Mouse (Mus musculus): ENCODE measurements around the gene Chmp1a. TPM values are rescaled to one million over a fixed set of nuclear protein-coding genes. Genes with fewer than 3 reads are reported as not detected.
"Not testable (repeated sequence)": the region's sequence is repeated elsewhere in the genome, so short reads cannot be mapped to it uniquely, and the experiment has no call there.

Chmp1a gene
- polyA plus RNA-seq (2012; rRNA removed): 70.5 and 85.0 TPM in 2 replicates

- H3K27me3 ChIP-seq (ENCODE audit: control insufficient read depth, insufficient read depth, low read length): no peaks in the 10 kb centered on the region
- peak within 1 kb of the TSS; percentile 21 for H3K27ac ChIP-seq (ENCODE audit: insufficient read depth, low read length)
- peak within 1 kb of the TSS; percentile 87 for H3K4me3 ChIP-seq (ENCODE audit: extremely low read depth, insufficient read depth, insufficient read length)
- DNase-seq (ENCODE audit: low read depth in 1 of 2, low spot score in 2 of 2): peak; percentile 75 to 81
- WGBS: under 1% methylated on average over 67 of the region's 76 CpGs
- peaks cover 8% of the 10 kb centered on the region; the same call in 1 of the 2 replicates for H3K4me1 ChIP-seq (ENCODE audit: control insufficient read depth, insufficient read depth, insufficient read length)
- TF ChIP-seq CTCF (IDR thresholded peaks at IDR 0.05; ENCODE audit: extremely low read depth, insufficient read depth, insufficient read length, insufficient replicate concordance) (peak; percentile 32; the same call in 1 of the 2 replicates), POLR2A (IDR thresholded peaks at IDR 0.05; ENCODE audit: low read depth, low read length) (peak; percentile 92)
- peaks cover 21% of the 10 kb centered on the region for H3K36me3 ChIP-seq (ENCODE audit: control insufficient read depth, insufficient read depth, low read length)
Measured at GRCm38 (mm10) chr8:123212321-123213117, at the start of gene Chmp1a, which contains the start of gene Spata33. Gene Chmp1a (minus strand): TSS chr8:123212763. Gene Spata33 (plus strand): TSS chr8:123212832.

- not testable (repeated sequence) for H3K27ac ChIP-seq (ENCODE audit: insufficient read depth, low read length); H3K4me1 ChIP-seq (ENCODE audit: control insufficient read depth, insufficient read depth, insufficient read length); DNase-seq (ENCODE audit: low read depth in 1 of 2, low spot score in 2 of 2); H3K27me3 ChIP-seq (ENCODE audit: control insufficient read depth, insufficient read depth, low read length); H3K4me3 ChIP-seq (ENCODE audit: extremely low read depth, insufficient read depth, insufficient read length)
- peaks cover 27% of the 10 kb centered on the region for H3K36me3 ChIP-seq (ENCODE audit: control insufficient read depth, insufficient read depth, low read length)
- 90% methylated on average over 8 of the region's 8 CpGs for WGBS
Measured at GRCm38 (mm10) chr8:123257593-123257992, 45.0 kb upstream of the Chmp1a start.

GRCm38 (mm10) chr8:123257114-123257513, 44.6 kb upstream of the Chmp1a start:
- no peak for DNase-seq (ENCODE audit: low read depth in 1 of 2, low spot score in 2 of 2)
- Histone ChIP-seq H3K27me3 (ENCODE audit: control insufficient read depth, insufficient read depth, low read length) (no peaks in the 10 kb centered on the region), H3K4me3 (ENCODE audit: extremely low read depth, insufficient read depth, insufficient read length) (no peak overlapping the region), H3K27ac (ENCODE audit: insufficient read depth, low read length) (no peak overlapping the region), H3K36me3 (ENCODE audit: control insufficient read depth, insufficient read depth, low read length) (peaks cover 27% of the 10 kb centered on the region), H3K4me1 (ENCODE audit: control insufficient read depth, insufficient read depth, insufficient read length) (peaks cover 10% of the 10 kb centered on the region)
- WGBS: 92% methylated on average over 3 of the region's 3 CpGs
- TF ChIP-seq POLR2A (IDR thresholded peaks at IDR 0.05; ENCODE audit: low read depth, low read length): no peak
- TF ChIP-seq CTCF (IDR thresholded peaks at IDR 0.05; ENCODE audit: extremely low read depth, insufficient read depth, insufficient read length, insufficient replicate concordance): no peak

DNA sequence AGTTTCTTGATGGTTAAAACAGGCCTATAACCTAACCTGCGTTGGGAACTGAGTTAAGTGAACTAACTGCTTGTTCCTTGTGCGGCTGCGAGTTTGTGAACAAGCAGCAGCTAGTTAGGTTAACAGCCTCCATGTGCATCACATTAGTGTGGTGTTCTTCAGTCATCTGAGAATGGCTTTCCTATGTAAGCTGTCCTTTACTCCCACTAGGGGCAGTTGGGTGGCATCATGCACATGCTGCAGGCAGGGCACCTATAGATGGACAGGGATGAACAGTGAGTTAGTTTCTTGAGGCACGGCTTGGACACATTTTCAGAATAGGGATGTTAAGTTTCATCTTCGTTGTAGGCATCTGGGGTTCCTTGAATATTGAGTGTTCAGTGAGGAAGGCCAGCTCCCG, 42.6 kb upstream of the Chmp1a start:
- TF ChIP-seq POLR2A (IDR thresholded peaks at IDR 0.05; ENCODE audit: low read depth, low read length) (no peak), CTCF (IDR thresholded peaks at IDR 0.05; ENCODE audit: extremely low read depth, insufficient read depth, insufficient read length, insufficient replicate concordance) (no peak)
- DNase-seq (ENCODE audit: low read depth in 1 of 2, low spot score in 2 of 2): no peak
- 70% methylated on average over 6 of the region's 6 CpGs for WGBS
- Histone ChIP-seq H3K27ac (ENCODE audit: insufficient read depth, low read length) (no peak overlapping the region), H3K4me1 (ENCODE audit: control insufficient read depth, insufficient read depth, insufficient read length) (peaks cover 10% of the 10 kb centered on the region), H3K36me3 (ENCODE audit: control insufficient read depth, insufficient read depth, low read length) (peaks cover 27% of the 10 kb centered on the region), H3K4me3 (ENCODE audit: extremely low read depth, insufficient read depth, insufficient read length) (peak overlapping the region; percentile 92), H3K27me3 (ENCODE audit: control insufficient read depth, insufficient read depth, low read length) (no peaks in the 10 kb centered on the region)

- peaks cover 10% of the 10 kb centered on the region for H3K4me1 ChIP-seq (ENCODE audit: control insufficient read depth, insufficient read depth, insufficient read length)
- H3K27me3 ChIP-seq (ENCODE audit: control insufficient read depth, insufficient read depth, low read length): no peaks in the 10 kb centered on the region
- DNase-seq (ENCODE audit: low read depth in 1 of 2, low spot score in 2 of 2): peak; percentile 56 to 77
- TF ChIP-seq CTCF (IDR thresholded peaks at IDR 0.05; ENCODE audit: extremely low read depth, insufficient read depth, insufficient read length, insufficient replicate concordance) (no peak), POLR2A (IDR thresholded peaks at IDR 0.05; ENCODE audit: low read depth, low read length) (no peak)
- peaks cover 21% of the 10 kb centered on the region for H3K36me3 ChIP-seq (ENCODE audit: control insufficient read depth, insufficient read depth, low read length)
- H3K27ac ChIP-seq (ENCODE audit: insufficient read depth, low read length): peak within 1 kb of the TSS; percentile 78
- 1% methylated on average over 94 of the region's 99 CpGs for WGBS
- peak within 1 kb of the TSS; percentile 92 for H3K4me3 ChIP-seq (ENCODE audit: extremely low read depth, insufficient read depth, insufficient read length)
Measured at GRCm38 (mm10) chr8:123254099-123254885, 41.7 kb upstream of the Chmp1a start, which contains the start of the genes Zfp276 and Vps9d1. Gene Zfp276 (plus strand): TSS chr8:123254195. Gene Vps9d1 (minus strand): TSS chr8:123254348.

- Histone ChIP-seq H3K4me3 (ENCODE audit: extremely low read depth, insufficient read depth, insufficient read length) (peak overlapping the region; percentile 92), H3K4me1 (ENCODE audit: control insufficient read depth, insufficient read depth, insufficient read length) (peaks cover 10% of the 10 kb centered on the region), H3K27me3 (ENCODE audit: control insufficient read depth, insufficient read depth, low read length) (no peaks in the 10 kb centered on the region), H3K27ac (ENCODE audit: insufficient read depth, low read length) (peak overlapping the region; percentile 77), H3K36me3 (ENCODE audit: control insufficient read depth, insufficient read depth, low read length) (peaks cover 21% of the 10 kb centered on the region)
- TF ChIP-seq POLR2A (IDR thresholded peaks at IDR 0.05; ENCODE audit: low read depth, low read length) (no peak), CTCF (IDR thresholded peaks at IDR 0.05; ENCODE audit: extremely low read depth, insufficient read depth, insufficient read length, insufficient replicate concordance) (no peak)
- WGBS: under 1% methylated on average over 40 of the region's 40 CpGs
- DNase-seq (ENCODE audit: low read depth in 1 of 2, low spot score in 2 of 2): no peak
Measured at GRCm38 (mm10) chr8:123253451-123254098, 41.0 kb upstream of the Chmp1a start.
